Mouse (Mus musculus) CH12.LX (cell line): ENCODE data around the gene Mars2. TPM values are rescaled to one million over a fixed set of nuclear protein-coding genes. Genes with fewer than 3 reads are reported as not detected.

Experiments used
- DNase-seq: peaks from one replicate; pipeline ENCODE4 v3.0.0-alpha.2; 2013; ENCODE audit errors: extremely low read depth
- H3K27ac ChIP-seq: 2 replicates; pipeline ENCODE4 v1.5.1; 2012; ENCODE audit warnings: low read depth, mild to moderate bottlenecking, control low read depth, moderate library complexity; ENCODE audit not compliant: insufficient read depth
- H3K27me3 ChIP-seq: replicated peaks from 2 replicates; pipeline ENCODE3; 2012; ENCODE audit warnings: inconsistent platforms
- H3K36me3 ChIP-seq, 2 experiments: replicated peaks in 1 of 2; 2 replicates each; pipeline versions ENCODE3 to v1.6.1; 2012; ENCODE audit warnings: inconsistent platforms in 1 of 2, low read length in 1 of 2, mild to moderate bottlenecking in 1 of 2, mixed read lengths in 1 of 2, moderate library complexity in 1 of 2; ENCODE audit not compliant: control insufficient read depth in 1 of 2, insufficient read depth in 1 of 2
- H3K4me1 ChIP-seq, 2 experiments: 2 replicates each; pipeline ENCODE4 v1.6.1; 2012; ENCODE audit warnings: inconsistent platforms in 1 of 2, moderate library complexity in 1 of 2; ENCODE audit not compliant: insufficient read depth in 2 of 2, control insufficient read depth in 1 of 2
- H3K4me2 ChIP-seq: 2 replicates; pipeline ENCODE4 v1.6.1; 2012; ENCODE audit warnings: low read depth, mild to moderate bottlenecking, control low read depth; ENCODE audit not compliant: poor library complexity, insufficient read depth, severe bottlenecking
- H3K4me3 ChIP-seq, 3 experiments: fragments of 150-350 bp in 1 of 3; sonication (generic) in 1 of 3; replicated peaks in 1 of 3; 2 replicates each; pipeline versions ENCODE3 to v1.5.1; 2011 to 2012; ENCODE audit warnings: low read depth in 2 of 3, low read length in 2 of 3, mild to moderate bottlenecking in 2 of 3, moderate library complexity in 2 of 3, control low read depth in 1 of 3, improper control_type of control experiment in 1 of 3, inconsistent platforms in 1 of 3, mixed read lengths in 1 of 3; ENCODE audit not compliant: poor library complexity in 1 of 3
- H3K79me2 ChIP-seq: replicated peaks from 2 replicates; pipeline ENCODE4 v1.6.1; 2012; ENCODE audit warnings: mild to moderate bottlenecking, moderate library complexity; ENCODE audit not compliant: control insufficient read depth, poor library complexity, insufficient read depth, severe bottlenecking; ENCODE audit errors: extremely low read depth
- H3K9ac ChIP-seq: 2 replicates; pipeline ENCODE4 v1.6.1; 2012; ENCODE audit warnings: low read depth, mild to moderate bottlenecking, control low read depth, moderate library complexity; ENCODE audit not compliant: insufficient read depth
- H3K9me3 ChIP-seq: replicated peaks from 2 replicates; pipeline ENCODE3; 2012; ENCODE audit warnings: low read length, inconsistent platforms, mixed read lengths
- BHLHE40 ChIP-seq: IDR thresholded peaks from 2 replicates; pipeline ENCODE4 v1.6.1; 2011; ENCODE audit warnings: mild to moderate bottlenecking, low read depth, low read length, improper control_type of control experiment
- CHD1 ChIP-seq: IDR thresholded peaks from 2 replicates; pipeline ENCODE4 v1.6.1; 2012; ENCODE audit warnings: low read depth, low read length, improper control_type of control experiment, inconsistent platforms
- CHD2 ChIP-seq: IDR thresholded peaks from 2 replicates; pipeline ENCODE4 v1.6.1; 2011; ENCODE audit warnings: low read length, improper control_type of control experiment
- EP300 ChIP-seq: IDR thresholded peaks from 2 replicates; pipeline ENCODE4 v1.6.1; 2011; ENCODE audit warnings: low read length, improper control_type of control experiment
- IRF4 ChIP-seq: IDR thresholded peaks from 2 replicates; pipeline ENCODE4 v1.6.1; 2014; ENCODE audit warnings: low read depth, mild to moderate bottlenecking, inconsistent platforms, low read length, improper control_type of control experiment
- KAT2A ChIP-seq: IDR thresholded peaks from 2 replicates; pipeline ENCODE4 v1.6.1; 2012; ENCODE audit warnings: low read length, improper control_type of control experiment, inconsistent platforms; ENCODE audit not compliant: insufficient replicate concordance
- MAFK ChIP-seq: IDR thresholded peaks from 2 replicates; pipeline ENCODE4 v1.6.1; 2011; ENCODE audit warnings: low read length, improper control_type of control experiment; ENCODE audit not compliant: insufficient replicate concordance
- MXI1 ChIP-seq: IDR thresholded peaks from 2 replicates; pipeline ENCODE4 v1.6.1; 2011; ENCODE audit warnings: mild to moderate bottlenecking, low read depth, low read length, improper control_type of control experiment
- NELFE ChIP-seq: IDR thresholded peaks from 2 replicates; pipeline ENCODE4 v1.6.1; 2011; ENCODE audit warnings: low read depth, low read length, improper control_type of control experiment
- NRF1 ChIP-seq: IDR thresholded peaks from 2 replicates; pipeline ENCODE4 v1.6.1; 2014; ENCODE audit warnings: low read depth, mild to moderate bottlenecking, inconsistent platforms, low read length, improper control_type of control experiment, moderate library complexity
- PAX5 ChIP-seq: IDR thresholded peaks from 2 replicates; pipeline ENCODE4 v1.6.1; 2012; ENCODE audit warnings: low read length, inconsistent platforms, mixed read lengths
- POLR2A ChIP-seq: IDR thresholded peaks from 2 replicates; pipeline ENCODE4 v1.6.1; 2011; ENCODE audit warnings: low read depth, mild to moderate bottlenecking, improper control_type of control experiment, low read length
- POLR2AphosphoS2 ChIP-seq: IDR thresholded peaks from 2 replicates; pipeline ENCODE4 v1.6.1; 2011; ENCODE audit warnings: low read depth, low read length, improper control_type of control experiment
- RAD21 ChIP-seq: IDR thresholded peaks from 2 replicates; pipeline ENCODE4 v1.6.1; 2011; ENCODE audit warnings: low read depth, mild to moderate bottlenecking, low read length, improper control_type of control experiment, moderate library complexity
- SIN3A ChIP-seq: IDR thresholded peaks from 2 replicates; pipeline ENCODE4 v1.6.1; 2012; ENCODE audit warnings: low read length, improper control_type of control experiment, inconsistent platforms
- TCF12 ChIP-seq: IDR thresholded peaks from 2 replicates; pipeline ENCODE4 v1.6.1; 2014; ENCODE audit warnings: low read depth, mild to moderate bottlenecking, inconsistent platforms, low read length, improper control_type of control experiment
- UBTF ChIP-seq: IDR thresholded peaks from 2 replicates; pipeline ENCODE4 v1.6.1; 2012; ENCODE audit warnings: low read depth, mild to moderate bottlenecking, inconsistent platforms, low read length, improper control_type of control experiment, moderate library complexity
- ZC3H11A ChIP-seq: IDR thresholded peaks from 2 replicates; pipeline ENCODE4 v1.6.1; 2012; ENCODE audit warnings: low read depth, mild to moderate bottlenecking, inconsistent platforms, low read length, improper control_type of control experiment
- ZMIZ1 ChIP-seq: IDR thresholded peaks from 2 replicates; pipeline ENCODE4 v1.6.1; 2012; ENCODE audit warnings: low read depth, mild to moderate bottlenecking, inconsistent platforms, low read length, improper control_type of control experiment
- ZNF384 ChIP-seq: IDR thresholded peaks from 2 replicates; pipeline ENCODE4 v1.6.1; 2012; ENCODE audit warnings: low read depth, low read length, improper control_type of control experiment, inconsistent platforms
- dilution Hi-C: fragments of 300-500 bp; cut with MboI; formaldehyde crosslinking; loops from 2 replicates; pipeline ENCODE4 v1.14.3; 2020; ENCODE audit warnings: low sequenced_read_pairs; ENCODE audit not compliant: extremely low pct_unique_long_range_greater_than_20kb, extremely low pct_ligation_motif_present
- in situ Hi-C: fragments of 300-500 bp; cut with MboI; formaldehyde crosslinking; loops from 3 replicates; pipeline ENCODE4 v1.14.3; 2019; ENCODE audit warnings: low sequenced_read_pairs, low pct_ligation_motif_present, low pct_unique_long_range_greater_than_20kb, mixed read lengths
- polyA plus RNA-seq: library from polyadenylated mRNA; unstranded; fragments of >175 nt; gene quantifications from 2 replicates; pipeline ENCODE4 v1.2.1, GENCODE M21; 2012; ENCODE audit warnings: low read depth; ENCODE audit not compliant: insufficient read length
- total RNA-seq, 2 experiments: library from RNA; depleted of rRNA; stranded (reverse); fragments of 300-350 nt in 1 of 2; fragments of >200 nt in 1 of 2; gene quantifications; 2 replicates each; pipeline ENCODE4 v1.2.3; 2012 to 2014

Gene Mars2
- total and polyA plus RNA-seq, 3 experiments: 3.7 to 5.6 (median 4.5) TPM

DNA sequence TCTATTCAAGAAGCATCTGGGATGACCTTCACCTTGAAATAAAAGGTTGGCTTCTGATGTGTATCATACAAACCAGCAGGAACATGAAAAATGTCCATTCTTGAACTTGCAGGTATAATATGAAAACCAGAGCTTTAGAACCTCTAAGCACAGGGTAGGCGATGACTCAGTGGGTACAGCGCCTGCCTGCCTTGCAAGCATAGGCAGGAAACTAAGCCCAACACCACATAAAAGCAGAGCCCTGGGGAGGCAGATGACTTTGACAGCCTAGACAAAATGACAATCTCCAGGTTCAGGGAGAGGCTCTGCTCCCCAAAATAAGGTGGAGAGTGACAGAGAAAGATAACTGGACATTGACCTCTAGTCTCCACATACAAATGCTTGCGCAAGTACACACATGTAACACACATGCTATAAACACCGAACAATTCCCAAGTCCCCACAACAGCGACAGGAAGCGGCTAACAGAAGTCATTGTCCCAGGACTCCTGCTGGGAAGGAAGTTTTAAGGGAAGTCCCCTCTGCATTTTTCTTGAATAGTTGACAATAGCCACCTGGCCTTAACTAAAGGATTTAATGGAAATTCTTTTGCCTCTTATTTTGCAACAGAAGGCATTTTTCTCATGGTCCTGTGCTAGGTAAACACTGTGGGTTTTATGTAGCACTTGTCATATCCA lies 40.5 kb upstream of the Mars2 start:
- in situ Hi-C loops: no loop called here
- no peaks in the 10 kb centered on the region for H3K4me1 ChIP-seq
- H3K79me2 ChIP-seq: no peaks in the 10 kb centered on the region
- no peak overlapping the region for H3K4me3 ChIP-seq
- DNase-seq: no peak
- no peaks in the 10 kb centered on the region for H3K9me3 ChIP-seq
- H3K36me3 ChIP-seq: no peaks in the 10 kb centered on the region
- no peak overlapping the region for H3K4me2 ChIP-seq
- dilution Hi-C loops: no loop called here
- no peak overlapping the region for H3K27ac ChIP-seq
- H3K27me3 ChIP-seq: no peaks in the 10 kb centered on the region
- no peak overlapping the region for H3K9ac ChIP-seq
- no peak for TF ChIP-seq POLR2A
- TF ChIP-seq CHD2: no peak
- TF ChIP-seq EP300: no peak
- no peak for TF ChIP-seq NRF1
- TF ChIP-seq ZMIZ1: no peak
- TF ChIP-seq SIN3A: no peak
- TF ChIP-seq ZNF384: no peak
- TF ChIP-seq PAX5: no peak
- TF ChIP-seq MAFK: no peak
- TF ChIP-seq KAT2A: no peak
- no peak for TF ChIP-seq BHLHE40
- no peak for TF ChIP-seq RAD21

DNA sequence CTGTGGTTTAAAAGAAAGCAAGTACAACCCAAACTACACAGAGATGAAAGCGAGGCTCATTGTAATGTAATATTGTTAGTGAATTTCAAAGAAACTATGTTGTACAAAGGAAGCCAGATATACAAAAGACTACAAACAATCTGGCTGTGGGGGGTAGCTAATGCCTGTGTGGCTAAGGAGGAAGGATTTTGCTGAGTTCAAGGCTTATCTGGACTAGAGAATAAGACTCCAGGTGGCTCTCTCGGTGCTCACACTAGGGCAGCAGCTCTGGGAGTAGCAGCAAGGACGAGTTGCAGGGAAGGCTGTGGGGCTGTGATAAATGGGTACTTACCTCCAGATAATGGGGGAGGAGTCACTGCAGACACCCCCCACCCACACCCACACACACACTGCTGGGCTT lies 38.3 kb upstream of the Mars2 start:
- Histone ChIP-seq H3K4me2 (no peak overlapping the region), H3K27ac (no peak overlapping the region), H3K4me1 (no peaks in the 10 kb centered on the region), H3K27me3 (no peaks in the 10 kb centered on the region), H3K9ac (no peak overlapping the region), H3K36me3 (no peaks in the 10 kb centered on the region), H3K9me3 (no peaks in the 10 kb centered on the region), H3K4me3 (no peak overlapping the region), H3K79me2 (no peaks in the 10 kb centered on the region)
- in situ Hi-C loops (no loop called here), dilution Hi-C loops (no loop called here)
- TF ChIP-seq UBTF (no peak), SIN3A (no peak), TCF12 (no peak), PAX5 (no peak), MAFK (no peak), CHD1 (no peak), IRF4 (no peak), ZC3H11A (no peak), KAT2A (no peak), ZNF384 (no peak), POLR2AphosphoS2 (no peak), NELFE (no peak), MXI1 (no peak)
- no peak for DNase-seq
